Mouse (Mus musculus): ENCODE results near the gene Crybb2.
A peak's percentile ranks its signal among the peaks of the same experiment; 100 is the strongest.

Crybb2 gene

GRCm38 (mm10) chr5:113090077-113090690 is 20.3 kb upstream of the Crybb2 start:
- no peak for DNase-seq

- no peak for DNase-seq
Measured at GRCm38 (mm10) chr5:113087465-113087864, 17.5 kb upstream of the Crybb2 start.

- DNase-seq: peak in 1 of 2 experiments; percentile 31
Measured at GRCm38 (mm10) chr5:113086990-113087389, 17.1 kb upstream of the Crybb2 start.

- peak; percentile 53 to 58 for DNase-seq
Measured at GRCm38 (mm10) chr5:113086439-113086838, 16.5 kb upstream of the Crybb2 start.

GRCm38 (mm10) chr5:113085931-113086330 is 16.0 kb upstream of the Crybb2 start:
- DNase-seq: no peak

GRCm38 (mm10) chr5:113084309-113084708 is 14.4 kb upstream of the Crybb2 start:
- DNase-seq: no peak

- no peak for DNase-seq
Measured at GRCm38 (mm10) chr5:113082356-113083168, 12.6 kb upstream of the Crybb2 start.

GRCm38 (mm10) chr5:113081439-113081838 is 11.5 kb upstream of the Crybb2 start, which contains the start of gene Crybb3:
TSS of gene Crybb3 (minus strand) at chr5:113081584.
- peak; percentile 91 to 92 for DNase-seq

GRCm38 (mm10) chr5:113081020-113081419 is 11.1 kb upstream of the Crybb2 start:
- no peak for DNase-seq

- DNase-seq: peak; percentile 60 to 62
Measured at GRCm38 (mm10) chr5:113079783-113080182, 9.9 kb upstream of the Crybb2 start.

- no peak for DNase-seq
Measured at GRCm38 (mm10) chr5:113078686-113079085, 8.8 kb upstream of the Crybb2 start.

GRCm38 (mm10) chr5:113054308-113054707 is 15.6 kb downstream of the Crybb2 start:
- peak; percentile 85 to 88 for DNase-seq

- DNase-seq: no peak
Measured at GRCm38 (mm10) chr5:113050581-113051185, 19.2 kb downstream of the Crybb2 start.

GRCm38 (mm10) chr5:113049876-113050275 is 20.0 kb downstream of the Crybb2 start:
- DNase-seq: no peak

- DNase-seq: no peak
Measured at GRCm38 (mm10) chr5:113045511-113046273, 24.2 kb downstream of the Crybb2 start.

- peak; percentile 91 to 94 for DNase-seq
Measured at GRCm38 (mm10) chr5:113043531-113043930, 26.4 kb downstream of the Crybb2 start.

GRCm38 (mm10) chr5:113041567-113042071 is 28.3 kb downstream of the Crybb2 start:
- peak; percentile 93 for DNase-seq

GRCm38 (mm10) chr5:113040776-113041175 is 29.1 kb downstream of the Crybb2 start:
- DNase-seq: peak; percentile 49 to 57

- DNase-seq: no peak
Measured at GRCm38 (mm10) chr5:113038601-113039000, 31.3 kb downstream of the Crybb2 start.

- DNase-seq: no peak
Measured at GRCm38 (mm10) chr5:113035094-113036047, 34.5 kb downstream of the Crybb2 start.

GRCm38 (mm10) chr5:113031201-113031754 is 38.6 kb downstream of the Crybb2 start:
- no peak for DNase-seq
